Mouse (Mus musculus): Measurements from ENCODE around the gene Zfp57. TPM values are rescaled to one million over a fixed set of nuclear protein-coding genes. Genes with fewer than 3 reads are reported as not detected.
A peak's percentile ranks its signal among the peaks of the same experiment; 100 is the strongest.

Zfp57 gene
- total and polyA plus RNA-seq, 3 experiments = 0.26 TPM; not detected in 2

- Histone ChIP-seq H3K9me3 (replicated peaks; ENCODE audit: low read length) (no peaks in the 10 kb centered on the region), H3K4me1 (ENCODE audit: control insufficient read depth in 1 of 2, insufficient read depth in 2 of 2) (no peaks in the 10 kb centered on the region), H3K36me3 (replicated peaks in 1 of 2; ENCODE audit: control insufficient read depth in 1 of 2, insufficient read depth in 1 of 2, low read length in 1 of 2) (no peaks in the 10 kb centered on the region), H3K27me3 (replicated peaks) (peaks cover 2% of the 10 kb centered on the region), H3K79me2 (replicated peaks; ENCODE audit: control insufficient read depth, extremely low read depth, insufficient read depth, poor library complexity, severe bottlenecking) (no peaks in the 10 kb centered on the region), H3K27ac (ENCODE audit: insufficient read depth, low read depth) (no peak overlapping the region), H3K9ac (ENCODE audit: insufficient read depth, low read depth) (no peak overlapping the region), H3K4me3 (replicated peaks in 1 of 3; ENCODE audit: low read depth in 2 of 3, low read length in 2 of 3, poor library complexity in 1 of 3) (no peak overlapping the region), H3K4me2 (ENCODE audit: insufficient read depth, low read depth, poor library complexity, severe bottlenecking) (no peak overlapping the region)
- no peak for DNase-seq (ENCODE audit: extremely low read depth)
- dilution Hi-C loops (cut with MboI; ENCODE audit: extremely low pct_ligation_motif_present, extremely low pct_unique_long_range_greater_than_20kb, low sequenced_read_pairs) (no loop called here), in situ Hi-C loops (cut with MboI; ENCODE audit: low pct_ligation_motif_present, low pct_unique_long_range_greater_than_20kb, low sequenced_read_pairs) (no loop called here)
- no peak for TF ChIP-seq MXI1 (IDR thresholded peaks at IDR 0.05; ENCODE audit: low read depth, low read length)
These were observed 38.3 kb downstream of the Zfp57 start for GRCm38 (mm10) chr17:37039127-37039894.

GRCm38 (mm10) chr17:37044651-37045244 lies 43.8 kb downstream of the Zfp57 start:
- Histone ChIP-seq H3K27me3 (replicated peaks) (peaks cover 6% of the 10 kb centered on the region), H3K9ac (ENCODE audit: insufficient read depth, low read depth) (peak overlapping the region; percentile 64; the same call in 1 of the 2 replicates), H3K27ac (ENCODE audit: insufficient read depth, low read depth) (no peak overlapping the region), H3K36me3 (replicated peaks in 1 of 2; ENCODE audit: control insufficient read depth in 1 of 2, insufficient read depth in 1 of 2, low read length in 1 of 2) (peaks cover 3 to 13% of the 10 kb centered on the region in 2 experiments), H3K9me3 (replicated peaks; ENCODE audit: low read length) (no peaks in the 10 kb centered on the region), H3K79me2 (replicated peaks; ENCODE audit: control insufficient read depth, extremely low read depth, insufficient read depth, poor library complexity, severe bottlenecking) (no peaks in the 10 kb centered on the region), H3K4me3 (replicated peaks in 1 of 3; ENCODE audit: low read depth in 2 of 3, low read length in 2 of 3, poor library complexity in 1 of 3) (peak overlapping the region in 1 of 3 experiments; percentile 48), H3K4me1 (ENCODE audit: control insufficient read depth in 1 of 2, insufficient read depth in 2 of 2) (peaks cover 6 to 20% of the 10 kb centered on the region in 2 experiments), H3K4me2 (ENCODE audit: insufficient read depth, low read depth, poor library complexity, severe bottlenecking) (peak overlapping the region; percentile 72)
- in situ Hi-C loops (cut with MboI; ENCODE audit: low pct_ligation_motif_present, low pct_unique_long_range_greater_than_20kb, low sequenced_read_pairs) = no loop called here
- dilution Hi-C loops (cut with MboI; ENCODE audit: extremely low pct_ligation_motif_present, extremely low pct_unique_long_range_greater_than_20kb, low sequenced_read_pairs) = no loop called here
- no peak for DNase-seq (ENCODE audit: extremely low read depth)
- TF ChIP-seq EP300 (IDR thresholded peaks at IDR 0.05; ENCODE audit: low read length) (peak; percentile 17; the same call in 1 of the 2 replicates), ETS1 (conservative IDR thresholded peaks at IDR 0.05; ENCODE audit: low read depth, low read length) (no peak), JUN (IDR thresholded peaks at IDR 0.05; ENCODE audit: insufficient read depth, low read depth, low read length) (no peak), GABPA (IDR thresholded peaks at IDR 0.05; ENCODE audit: insufficient replicate concordance, low read depth, low read length) (no peak), RAD21 (IDR thresholded peaks at IDR 0.05; ENCODE audit: low read depth, low read length) (no peak), MAZ (IDR thresholded peaks at IDR 0.05; ENCODE audit: low read depth, low read length) (no peak), BHLHE40 (IDR thresholded peaks at IDR 0.05; ENCODE audit: low read depth, low read length) (peak; percentile 72), ZMIZ1 (IDR thresholded peaks at IDR 0.05; ENCODE audit: low read depth, low read length) (no peak), NELFE (IDR thresholded peaks at IDR 0.05; ENCODE audit: low read depth, low read length) (no peak), MAFK (IDR thresholded peaks at IDR 0.05; ENCODE audit: insufficient replicate concordance, low read length) (no peak), TCF12 (IDR thresholded peaks at IDR 0.05; ENCODE audit: low read depth, low read length) (no peak), SMC3 (IDR thresholded peaks at IDR 0.05; ENCODE audit: low read depth, low read length) (no peak), NRF1 (IDR thresholded peaks at IDR 0.05; ENCODE audit: low read depth, low read length) (no peak), E2F4 (IDR thresholded peaks at IDR 0.05; ENCODE audit: insufficient replicate concordance, low read depth, low read length) (no peak), MXI1 (IDR thresholded peaks at IDR 0.05; ENCODE audit: low read depth, low read length) (no peak), HCFC1 (IDR thresholded peaks at IDR 0.05; ENCODE audit: low read depth, low read length) (no peak), PAX5 (IDR thresholded peaks at IDR 0.05; ENCODE audit: low read length) (no peak), JUND (conservative IDR thresholded peaks at IDR 0.05; ENCODE audit: low read depth, low read length) (no peak), MAX (IDR thresholded peaks at IDR 0.05; ENCODE audit: low read length) (peak; percentile 42; the same call in 1 of the 2 replicates)

All from CH12.LX (cell line).